Mouse (Mus musculus) hindbrain, embryonic 11.5 days (tissue): ENCODE results near the gene Mei1. TPM values are rescaled to one million over a fixed set of nuclear protein-coding genes. Genes with fewer than 3 reads are reported as not detected.
A peak's percentile ranks its signal among the peaks of the same experiment; 100 is the strongest.

ENCODE experiments used
- ATAC-seq: fragments of 200-750 bp; cut with Nextera tagmentation; 2 replicates; pipeline ENCODE4 v1.8.0; 2017; ENCODE audit warnings: mild to moderate bottlenecking, moderate TSS enrichment, moderate library complexity; ENCODE audit not compliant: low FRiP score
- DNase-seq: peaks from one replicate; pipeline ENCODE4 v3.0.0-alpha.2; 2015; ENCODE audit warnings: low spot score
- H3K27ac ChIP-seq: fragments of 300-500 bp; sonication (generic); 2 replicates; pipeline ENCODE4 v1.5.1; 2014; ENCODE audit warnings: mild to moderate bottlenecking, low read depth, low read length
- H3K27me3 ChIP-seq: fragments of 300-500 bp; sonication (generic); 2 replicates; pipeline ENCODE4 v1.6.1; 2014; ENCODE audit warnings: mild to moderate bottlenecking, low read length, moderate library complexity, mixed read lengths; ENCODE audit not compliant: control insufficient read depth, insufficient read depth
- H3K36me3 ChIP-seq: fragments of 300-500 bp; sonication (generic); 2 replicates; pipeline ENCODE4 v1.6.1; 2014; ENCODE audit warnings: mild to moderate bottlenecking, low read length, moderate library complexity, mixed read lengths; ENCODE audit not compliant: control insufficient read depth, insufficient read depth
- H3K4me1 ChIP-seq: fragments of 300-500 bp; sonication (generic); replicated peaks from 2 replicates; pipeline ENCODE4 v1.6.1; 2014; ENCODE audit warnings: low read length, mixed read lengths; ENCODE audit not compliant: control insufficient read depth, insufficient read depth
- H3K4me2 ChIP-seq: fragments of 300-500 bp; sonication (generic); replicated peaks from 2 replicates; pipeline ENCODE4 v1.6.1; 2014; ENCODE audit warnings: mild to moderate bottlenecking, low read depth, low read length
- H3K4me3 ChIP-seq: fragments of 300-500 bp; sonication (generic); 2 replicates; pipeline ENCODE4 v1.5.1; 2014; ENCODE audit warnings: low read depth, low read length
- H3K9ac ChIP-seq: fragments of 300-500 bp; sonication (generic); 2 replicates; pipeline ENCODE4 v1.6.1; 2014; ENCODE audit warnings: low read depth, low read length
- H3K9me3 ChIP-seq: fragments of 300-500 bp; sonication (generic); 2 replicates; pipeline ENCODE4 v1.6.1; 2016; ENCODE audit warnings: low read length; ENCODE audit not compliant: control insufficient read depth
- WGBS: fragments of 180-500 bp; shearing (Covaris S2); extraction: QIAGEN DNeasy Blood & Tissue Kit; methylation state at CpG from one replicate; pipeline ENCODE4 v1.1.7; 2014; 5-methylcytosine and 5-hydroxymethylcytosine counted together
- polyA plus RNA-seq: library from polyadenylated mRNA; unstranded; fragments of >200 nt; fragmentation: Nextera tagmentation; extraction: Ambion mirVana; gene quantifications from 2 replicates; pipeline ENCODE4 v1.2.1, GENCODE M21; 2014

Mei1 gene
- polyA plus RNA-seq, 1 experiment from 2014 or later = not detected

DNA sequence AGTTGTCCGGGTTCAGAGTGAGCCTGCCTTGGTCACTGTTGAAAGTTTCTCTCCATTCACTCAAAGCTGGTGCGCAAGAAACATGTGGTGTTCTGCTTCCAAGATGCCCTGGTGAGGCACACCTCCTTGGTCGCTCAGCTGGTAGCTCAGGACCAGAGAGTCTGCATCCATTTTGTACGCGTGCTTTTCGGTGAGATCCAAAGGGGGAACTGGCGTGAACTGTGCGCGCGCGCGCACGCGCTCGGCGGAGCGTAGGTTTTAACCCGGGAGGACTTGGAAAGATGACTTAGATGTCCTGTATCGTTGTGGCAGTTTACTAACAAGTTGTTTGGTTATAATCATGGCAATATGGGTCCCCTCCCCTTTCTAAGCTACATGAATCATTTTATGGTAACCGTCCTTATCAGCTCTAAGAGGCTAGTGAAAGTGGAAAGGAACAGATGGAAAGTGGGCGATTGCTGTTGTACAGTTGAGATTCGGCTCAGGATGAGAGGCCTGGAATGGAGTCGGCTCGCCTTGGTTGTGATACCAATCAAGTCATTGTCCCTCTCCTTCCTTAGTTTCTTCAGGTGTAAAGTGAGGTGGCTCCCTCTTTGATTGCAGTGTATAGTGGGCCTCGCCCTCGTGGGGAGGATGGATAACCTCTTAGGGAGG is 2.1 kb downstream of the Mei1 start:
- H3K9ac ChIP-seq = no peak overlapping the region
- H3K27ac ChIP-seq = no peak overlapping the region
- peaks cover 15% of the 10 kb centered on the region for H3K27me3 ChIP-seq
- H3K36me3 ChIP-seq = no peaks in the 10 kb centered on the region
- WGBS = 89% methylated on average over 26 of the region's 26 CpGs
- no peaks in the 10 kb centered on the region for H3K4me1 ChIP-seq
- ATAC-seq (no peak), DNase-seq (no peak)
- H3K4me3 ChIP-seq = no peak overlapping the region
- no peak overlapping the region for H3K4me2 ChIP-seq
- H3K9me3 ChIP-seq = no peaks in the 10 kb centered on the region

DNA sequence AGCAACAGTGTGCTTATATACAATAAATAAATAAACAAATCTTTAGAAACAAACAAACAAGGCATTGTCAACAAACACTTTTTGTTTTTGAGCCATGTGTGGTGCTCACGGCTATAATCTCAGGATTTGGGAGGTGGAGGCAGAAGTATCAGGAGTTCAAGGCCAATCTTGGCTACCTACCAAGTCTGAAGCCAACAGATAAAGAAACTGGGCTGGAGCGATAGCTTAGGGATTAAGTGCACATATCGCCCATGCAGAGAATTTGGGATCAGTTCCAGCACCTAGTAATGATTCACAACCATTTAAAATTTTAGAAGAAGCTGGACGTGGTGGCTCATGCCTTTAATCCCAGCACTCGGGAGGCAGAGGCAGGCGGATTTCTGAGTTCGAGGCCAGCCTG is 3.7 kb downstream of the Mei1 start:
- WGBS = 90% methylated on average over 7 of the region's 7 CpGs
- H3K4me3 ChIP-seq = no peak overlapping the region
- no peaks in the 10 kb centered on the region for H3K36me3 ChIP-seq
- H3K27ac ChIP-seq = no peak overlapping the region
- H3K9me3 ChIP-seq = no peaks in the 10 kb centered on the region
- H3K4me1 ChIP-seq = no peaks in the 10 kb centered on the region
- peaks cover 15% of the 10 kb centered on the region for H3K27me3 ChIP-seq
- H3K4me2 ChIP-seq = no peak overlapping the region
- H3K9ac ChIP-seq = no peak overlapping the region
- DNase-seq (no peak), ATAC-seq (no peak)

DNA sequence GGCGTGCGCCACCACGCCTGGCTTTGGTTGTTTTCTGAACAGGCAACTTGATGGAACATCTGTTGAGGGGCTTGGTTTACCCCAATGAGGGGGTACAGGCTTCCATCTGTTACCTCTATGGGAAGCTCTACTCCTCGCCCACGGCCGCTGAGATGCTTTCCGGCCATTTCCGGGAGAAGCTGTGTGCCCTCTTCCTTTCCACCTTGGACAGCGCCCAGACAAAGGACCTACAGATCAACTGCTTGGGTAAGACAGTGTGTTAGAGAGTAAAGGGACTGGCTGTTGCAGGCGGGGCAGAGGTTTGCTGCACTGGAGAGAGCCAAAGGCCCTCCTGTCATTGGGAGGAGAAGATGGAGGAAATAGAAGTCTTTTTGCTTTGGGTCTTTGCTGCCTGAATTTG is 10.1 kb downstream of the Mei1 start:
- no peak overlapping the region for H3K4me2 ChIP-seq
- no peak for DNase-seq
- 65% methylated on average over 10 of the region's 10 CpGs for WGBS

DNA sequence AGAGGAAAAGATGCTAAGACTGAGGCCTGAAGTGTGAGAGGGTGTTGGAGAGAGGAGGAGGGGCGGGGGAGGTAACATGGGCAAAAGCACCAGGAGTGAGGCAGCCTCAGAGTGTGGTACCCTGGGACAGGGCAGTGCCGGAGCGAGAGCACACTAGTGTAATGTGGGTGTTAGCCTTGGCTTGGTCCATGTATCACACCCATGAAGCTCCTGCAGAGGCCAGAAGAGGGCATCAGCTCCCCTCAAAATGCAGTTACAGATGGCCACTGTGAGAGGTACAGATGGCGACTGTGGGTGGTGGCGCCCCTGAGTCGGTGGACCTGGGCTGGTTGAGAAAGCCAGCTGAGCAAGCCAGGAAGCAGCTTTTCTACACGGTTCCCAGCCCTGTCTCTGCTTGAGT is 11.4 kb downstream of the Mei1 start:
- WGBS = 34% methylated on average over 7 of the region's 7 CpGs
- Histone ChIP-seq H3K4me3 (no peak overlapping the region), H3K4me2 (no peak overlapping the region), H3K4me1 (no peaks in the 10 kb centered on the region), H3K9ac (no peak overlapping the region), H3K27ac (no peak overlapping the region), H3K27me3 (no peaks in the 10 kb centered on the region), H3K36me3 (no peaks in the 10 kb centered on the region), H3K9me3 (no peaks in the 10 kb centered on the region)
- DNase-seq = peak; percentile 58
- peak; percentile 49; the same call in 1 of the 2 replicates for ATAC-seq

More for the DNA sequence above, 10.1 kb downstream of the Mei1 start:
- no peak overlapping the region for H3K4me3 ChIP-seq
- no peaks in the 10 kb centered on the region for H3K4me1 ChIP-seq
- H3K27me3 ChIP-seq = no peaks in the 10 kb centered on the region
- H3K36me3 ChIP-seq = no peaks in the 10 kb centered on the region
- no peak overlapping the region for H3K27ac ChIP-seq
- H3K9ac ChIP-seq = no peak overlapping the region
- no peaks in the 10 kb centered on the region for H3K9me3 ChIP-seq
- ATAC-seq = no peak

DNA sequence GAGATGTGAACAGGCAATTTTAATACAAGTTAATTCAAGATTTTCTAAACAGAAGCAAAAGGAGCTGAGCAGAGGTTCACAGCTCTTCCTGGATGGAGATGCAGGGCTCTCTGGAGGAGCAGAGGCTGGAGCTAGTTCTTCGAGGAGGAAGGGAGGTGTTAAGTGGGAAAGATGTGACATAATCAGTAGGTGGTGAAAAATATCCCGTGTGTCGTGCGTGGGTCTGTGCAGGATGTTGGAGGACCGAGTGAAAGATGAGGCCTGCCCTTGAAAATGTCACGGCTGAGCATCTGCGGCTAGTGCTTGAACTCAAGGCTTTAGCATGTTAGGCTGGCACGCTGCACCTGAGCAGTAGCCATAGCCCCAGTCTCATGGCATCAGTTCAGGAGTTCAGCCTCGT is 15.8 kb downstream of the Mei1 start:
- ATAC-seq (no peak), DNase-seq (no peak)
- H3K27ac ChIP-seq = no peak overlapping the region
- no peak overlapping the region for H3K4me3 ChIP-seq
- no peak overlapping the region for H3K4me2 ChIP-seq
- no peaks in the 10 kb centered on the region for H3K27me3 ChIP-seq
- WGBS = 86% methylated on average over 9 of the region's 9 CpGs
- no peaks in the 10 kb centered on the region for H3K4me1 ChIP-seq
- H3K9me3 ChIP-seq = no peaks in the 10 kb centered on the region
- no peaks in the 10 kb centered on the region for H3K36me3 ChIP-seq
- H3K9ac ChIP-seq = no peak overlapping the region

DNA sequence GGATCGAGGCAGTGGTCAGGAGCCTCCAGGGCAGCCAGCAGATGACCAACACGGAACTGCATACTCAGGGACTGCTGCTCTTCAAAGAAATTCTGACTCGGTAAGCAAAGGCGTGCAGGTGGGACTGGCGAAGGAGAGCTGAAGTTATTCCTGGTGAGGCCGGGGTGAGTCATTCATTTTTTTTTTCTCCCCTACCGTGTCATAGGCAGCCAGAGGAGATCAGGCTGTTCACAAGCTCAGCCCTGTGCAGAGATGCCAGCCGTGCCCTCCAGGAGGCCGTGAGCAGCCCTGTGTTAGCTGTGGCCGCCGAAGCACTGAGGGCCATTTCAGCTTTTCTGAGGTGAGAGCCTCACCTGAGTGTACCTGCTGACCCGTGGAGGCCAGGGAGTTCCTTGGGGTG is 16.3 kb downstream of the Mei1 start:
- WGBS = 87% methylated on average over 12 of the region's 12 CpGs
- Histone ChIP-seq H3K4me3 (no peak overlapping the region), H3K4me1 (no peaks in the 10 kb centered on the region), H3K27me3 (no peaks in the 10 kb centered on the region), H3K9ac (no peak overlapping the region), H3K27ac (no peak overlapping the region), H3K9me3 (no peaks in the 10 kb centered on the region), H3K36me3 (no peaks in the 10 kb centered on the region), H3K4me2 (no peak overlapping the region)
- DNase-seq = no peak
- ATAC-seq = no peak

DNA sequence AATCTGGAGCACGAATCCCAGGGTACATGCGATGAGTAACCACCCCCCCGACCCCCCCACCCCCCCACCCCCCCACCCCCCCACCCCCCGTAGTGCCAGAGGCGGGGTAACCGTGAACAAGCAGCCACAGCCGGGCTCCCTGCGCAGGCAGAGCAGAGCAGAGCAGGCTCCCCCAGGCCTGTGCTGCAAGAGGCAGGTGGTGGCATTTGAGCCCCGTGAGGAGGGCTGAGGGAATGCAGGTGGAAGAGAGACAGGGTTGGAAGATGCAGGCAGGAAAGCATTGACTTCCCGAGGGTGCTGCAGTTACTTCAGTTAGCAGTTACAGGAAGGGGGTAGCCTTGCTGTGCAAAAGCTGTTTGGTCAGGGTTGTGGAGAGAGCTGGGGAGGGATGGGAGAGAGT is 17.5 kb downstream of the Mei1 start:
- ATAC-seq (no peak), DNase-seq (peak; percentile 17)
- H3K9me3 ChIP-seq = no peaks in the 10 kb centered on the region

DNA sequence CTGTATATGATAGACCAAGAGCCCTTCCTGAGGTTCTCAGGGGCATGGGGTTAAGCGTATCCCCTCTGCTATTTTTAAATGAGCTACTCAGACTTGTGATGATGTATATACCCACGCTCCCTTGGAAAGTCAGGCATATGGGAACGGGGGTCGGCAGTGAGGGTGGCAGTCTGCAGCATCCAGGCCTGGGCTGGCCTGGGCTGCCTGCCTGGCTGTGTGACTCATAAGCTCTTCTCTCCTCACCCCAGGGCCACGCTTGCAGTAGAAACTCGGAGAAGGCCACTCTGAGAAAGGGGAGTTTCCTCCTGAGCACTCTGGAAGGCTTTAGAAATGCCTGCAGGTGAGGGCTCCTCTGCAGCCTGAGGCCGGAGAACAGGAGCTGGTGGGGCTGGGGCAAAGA is 21.3 kb downstream of the Mei1 start:
- Histone ChIP-seq H3K27ac (no peak overlapping the region), H3K4me1 (no peaks in the 10 kb centered on the region), H3K36me3 (no peaks in the 10 kb centered on the region), H3K9ac (no peak overlapping the region), H3K4me2 (no peak overlapping the region), H3K9me3 (no peaks in the 10 kb centered on the region), H3K27me3 (no peaks in the 10 kb centered on the region), H3K4me3 (no peak overlapping the region)
- ATAC-seq (no peak), DNase-seq (no peak)
- WGBS = 71% methylated on average over 7 of the region's 7 CpGs

More for the DNA sequence above, 17.5 kb downstream of the Mei1 start:
- no peaks in the 10 kb centered on the region for H3K4me1 ChIP-seq
- WGBS = 22% methylated on average over 8 of the region's 10 CpGs
- H3K9ac ChIP-seq = no peak overlapping the region
- no peak overlapping the region for H3K27ac ChIP-seq
- no peak overlapping the region for H3K4me3 ChIP-seq
- H3K36me3 ChIP-seq = no peaks in the 10 kb centered on the region
- no peaks in the 10 kb centered on the region for H3K27me3 ChIP-seq
- H3K4me2 ChIP-seq = no peak overlapping the region

DNA sequence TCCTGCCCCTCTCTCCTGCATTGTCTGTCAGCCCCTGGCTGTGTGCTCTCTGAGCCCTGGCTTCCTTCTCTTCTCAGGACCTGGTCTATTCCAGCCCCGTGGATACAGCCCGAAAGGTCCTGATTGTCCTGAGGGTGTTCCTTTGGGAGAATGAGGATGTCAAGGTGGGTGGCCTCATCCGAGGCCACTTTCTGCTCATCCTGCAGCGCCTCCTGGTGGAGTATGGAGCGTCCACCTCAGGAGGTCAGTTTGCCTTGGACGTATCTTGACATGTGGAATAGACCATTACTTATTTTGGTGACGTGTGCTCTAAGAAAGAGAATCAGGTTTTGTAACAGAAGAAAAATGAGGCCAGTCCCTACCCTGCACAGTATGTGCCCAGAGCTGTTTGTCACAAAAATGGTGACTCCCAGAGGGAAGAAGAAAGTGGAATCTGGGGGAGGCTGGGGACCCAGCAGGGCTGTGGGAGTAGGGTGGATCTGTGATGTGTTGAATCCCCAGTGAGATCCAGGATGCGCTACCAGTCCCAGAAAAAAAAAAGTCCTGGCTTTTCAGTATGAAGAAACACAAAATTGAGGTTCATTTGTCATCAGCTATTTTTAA is 37.3 kb downstream of the Mei1 start:
- ATAC-seq (no peak), DNase-seq (peak; percentile 75)
- H3K9me3 ChIP-seq = no peaks in the 10 kb centered on the region
- no peaks in the 10 kb centered on the region for H3K36me3 ChIP-seq
- H3K4me2 ChIP-seq = no peak overlapping the region
- H3K9ac ChIP-seq = no peak overlapping the region
- H3K4me1 ChIP-seq = no peaks in the 10 kb centered on the region
- H3K27me3 ChIP-seq = no peaks in the 10 kb centered on the region
- H3K27ac ChIP-seq = no peak overlapping the region
- 13% methylated on average over 8 of the region's 8 CpGs for WGBS
- H3K4me3 ChIP-seq = no peak overlapping the region
